Mouse (Mus musculus) small intestine, adult 2 months (tissue): Measurements from ENCODE around the gene Igtp.

Source experiments
- CTCF ChIP-seq: fragments of 200-500 bp; IDR thresholded peaks from 2 replicates; pipeline ENCODE4 v1.5.1; 2012; ENCODE audit warnings: low read depth, mild to moderate bottlenecking, control low read depth, inconsistent platforms, low read length, moderate library complexity, mixed read lengths; ENCODE audit not compliant: insufficient replicate concordance, insufficient read length; ENCODE audit errors: extremely low read depth
- POLR2A ChIP-seq: fragments of 200-500 bp; IDR thresholded peaks from 2 replicates; pipeline ENCODE4 v1.6.1; 2012; ENCODE audit warnings: low read depth, mild to moderate bottlenecking, control low read depth, inconsistent platforms, low read length, moderate library complexity

DNA sequence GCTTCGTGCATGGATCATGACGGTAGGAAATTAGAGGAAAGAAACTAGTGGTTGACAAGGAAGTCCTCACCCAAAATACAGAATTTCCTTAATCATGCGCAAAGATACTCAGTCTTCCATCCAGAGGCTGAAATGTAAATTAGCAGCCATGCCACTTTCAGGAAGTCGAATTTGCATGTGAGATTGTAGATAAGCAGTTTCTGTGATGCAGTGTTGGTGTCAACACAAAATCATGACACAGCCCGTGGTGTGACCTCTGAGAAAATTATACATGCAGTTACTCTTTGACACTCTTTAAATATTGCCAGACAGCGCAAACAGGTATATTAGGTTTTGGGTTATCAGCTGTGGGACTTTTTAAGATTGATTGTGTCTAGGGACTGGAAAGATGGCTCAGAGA is 9.7 kb upstream of the Igtp start:
- no peak for TF ChIP-seq POLR2A
- no peak for TF ChIP-seq CTCF
